Mouse (Mus musculus): ENCODE data around the gene Prkacb.

DNA sequence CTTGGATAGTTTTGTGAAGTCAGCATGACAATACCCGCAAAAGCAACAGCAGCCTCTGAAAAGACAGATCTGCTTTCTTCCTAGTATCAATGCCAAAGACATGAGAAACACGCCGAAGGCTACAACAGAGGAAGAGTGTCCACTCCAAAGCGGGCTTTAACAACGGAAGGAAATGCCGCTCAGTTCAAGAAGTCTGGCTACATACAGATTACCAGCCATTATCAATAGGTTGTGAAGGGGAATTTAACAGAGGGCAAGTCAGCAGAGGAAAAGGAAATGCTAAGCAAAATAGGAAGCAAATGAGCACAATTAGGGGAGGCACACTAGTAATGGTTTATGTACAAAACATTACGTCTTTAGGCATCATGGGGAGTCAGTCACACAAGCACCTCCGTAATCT, 35.3 kb upstream of the Prkacb start:
- no peak for TF ChIP-seq CTCF (IDR thresholded peaks at IDR 0.05; ENCODE audit: low read depth)
- no peak for TF ChIP-seq EP300 (IDR thresholded peaks at IDR 0.05; ENCODE audit: low read depth)

Data from liver, embryonic 14.5 days (tissue).